Mouse (Mus musculus): ENCODE data around the gene Prss46. TPM values are rescaled to one million over a fixed set of nuclear protein-coding genes. Genes with fewer than 3 reads are reported as not detected.

Prss46 gene
- polyA plus RNA-seq (2014; fragmentation: Illumina TruSeq; extraction: RNeasy Lipid Tissue Mini Kit (QIAGEN cat#74804)) = not detected

DNA sequence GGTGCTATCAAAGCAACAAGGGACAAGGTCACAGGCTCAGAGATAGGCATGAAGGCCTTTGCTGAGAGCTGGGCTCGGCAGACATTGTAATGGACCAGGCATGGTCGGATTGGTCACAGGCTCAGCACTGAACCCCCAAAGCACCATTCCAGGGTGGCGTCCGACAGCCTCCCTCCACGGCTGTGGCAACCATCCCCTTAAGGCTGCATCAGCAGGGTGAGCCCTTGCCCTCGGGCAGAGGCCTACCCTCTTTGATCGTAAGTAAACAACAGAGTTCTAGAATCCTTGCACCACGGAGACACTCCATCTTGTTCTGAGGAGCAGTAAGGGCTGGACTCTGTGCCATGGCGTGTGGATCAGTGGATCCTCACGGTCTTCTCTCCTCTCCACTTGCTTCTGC lies at the start of gene Prss46:
TSS of gene Prss46 (plus strand) at position 301 of the 400 bp plus-strand sequence.

DNA sequence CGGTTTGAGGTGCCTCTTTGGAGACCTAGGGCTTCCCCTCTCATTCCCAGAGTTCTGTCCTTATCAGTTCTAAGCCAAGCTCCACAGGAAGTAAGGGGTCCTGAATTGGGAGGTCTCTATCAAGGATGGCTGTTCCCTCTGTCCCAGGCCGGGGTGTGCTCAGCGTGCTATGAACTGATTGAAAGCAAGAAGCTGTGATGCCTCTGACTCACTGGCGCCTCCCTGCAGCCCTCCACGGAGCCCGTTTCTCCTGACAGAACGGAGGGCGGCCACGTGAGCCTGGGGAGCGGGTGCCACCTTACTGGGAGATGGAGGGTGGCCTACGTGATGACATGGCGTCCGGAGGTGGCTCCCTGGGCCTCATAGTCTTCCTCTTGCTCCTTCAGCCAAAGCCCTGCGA lies 46.4 kb upstream of the Prss46 start, which contains the start of gene Prss42:
TSS of gene Prss42 (plus strand) at position 301 of the 400 bp plus-strand sequence.

DNA sequence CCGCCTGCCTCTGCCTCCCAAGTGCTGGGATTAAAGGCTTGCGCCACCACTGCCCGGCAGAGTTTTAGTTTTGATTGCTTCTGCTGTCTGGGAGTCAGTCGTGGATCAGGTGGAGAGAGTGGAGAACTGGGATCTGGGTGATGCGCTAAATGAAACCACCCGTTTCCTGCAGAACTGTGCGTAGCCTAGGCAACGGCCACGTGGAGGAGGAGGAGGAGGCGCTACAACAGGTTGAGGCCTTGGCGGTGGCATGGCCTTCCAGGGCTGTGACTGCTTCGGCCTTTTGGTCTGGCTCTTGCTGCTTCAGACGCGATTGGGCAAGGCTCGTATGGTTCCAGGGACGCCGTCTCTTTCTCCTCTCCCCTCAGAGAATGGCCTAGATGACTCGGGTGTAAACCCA lies 30.5 kb upstream of the Prss46 start, which contains the start of gene Prss44:
TSS of gene Prss44 (plus strand) at position 206 of the 400 bp plus-strand sequence.

DNA sequence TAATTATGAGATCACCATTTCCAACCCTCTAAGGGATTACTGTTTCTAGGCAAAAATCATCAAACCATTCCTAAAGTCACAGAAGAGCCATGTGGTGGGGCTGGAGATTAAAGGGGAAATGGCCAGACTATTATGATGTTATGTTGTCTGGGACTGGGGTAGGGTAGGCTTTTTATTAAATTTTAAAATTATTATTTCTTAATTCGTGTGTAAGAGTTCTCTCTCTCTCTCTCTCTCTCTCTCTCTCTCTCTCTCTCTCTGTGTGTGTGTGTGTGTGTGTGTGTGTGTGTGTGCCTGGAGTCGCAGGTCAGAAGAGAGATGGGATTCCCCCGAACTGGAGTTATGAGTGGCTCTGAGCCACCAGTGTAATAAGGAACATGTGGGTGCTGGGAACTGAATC lies 17.9 kb upstream of the Prss46 start, which contains the start of gene Prss43:
TSS of gene Prss43 (plus strand) at position 301 of the 400 bp plus-strand sequence.

DNA sequence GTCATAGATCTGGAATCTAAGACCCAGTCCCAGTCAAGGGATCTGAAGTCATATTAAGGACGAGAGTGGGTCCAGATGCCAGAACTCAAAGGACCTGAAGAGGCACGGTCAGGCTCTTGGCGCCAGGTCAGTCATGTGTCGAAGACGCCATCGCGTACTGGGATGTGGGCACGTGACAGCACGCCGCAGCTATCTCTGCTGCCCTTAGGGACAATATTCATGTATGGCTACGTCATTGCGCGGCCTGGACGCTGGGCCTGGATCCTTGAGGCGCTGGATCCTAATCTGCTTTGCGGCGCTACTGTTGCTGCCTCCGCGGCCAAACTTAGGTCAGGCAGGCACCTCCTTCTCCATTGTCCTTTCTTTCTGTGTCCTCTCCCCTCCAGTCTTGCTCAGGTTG lies 9.9 kb upstream of the Prss46 start, which contains the start of gene Prss45:
TSS of gene Prss45 (plus strand) at position 178 of the 400 bp plus-strand sequence.

DNA sequence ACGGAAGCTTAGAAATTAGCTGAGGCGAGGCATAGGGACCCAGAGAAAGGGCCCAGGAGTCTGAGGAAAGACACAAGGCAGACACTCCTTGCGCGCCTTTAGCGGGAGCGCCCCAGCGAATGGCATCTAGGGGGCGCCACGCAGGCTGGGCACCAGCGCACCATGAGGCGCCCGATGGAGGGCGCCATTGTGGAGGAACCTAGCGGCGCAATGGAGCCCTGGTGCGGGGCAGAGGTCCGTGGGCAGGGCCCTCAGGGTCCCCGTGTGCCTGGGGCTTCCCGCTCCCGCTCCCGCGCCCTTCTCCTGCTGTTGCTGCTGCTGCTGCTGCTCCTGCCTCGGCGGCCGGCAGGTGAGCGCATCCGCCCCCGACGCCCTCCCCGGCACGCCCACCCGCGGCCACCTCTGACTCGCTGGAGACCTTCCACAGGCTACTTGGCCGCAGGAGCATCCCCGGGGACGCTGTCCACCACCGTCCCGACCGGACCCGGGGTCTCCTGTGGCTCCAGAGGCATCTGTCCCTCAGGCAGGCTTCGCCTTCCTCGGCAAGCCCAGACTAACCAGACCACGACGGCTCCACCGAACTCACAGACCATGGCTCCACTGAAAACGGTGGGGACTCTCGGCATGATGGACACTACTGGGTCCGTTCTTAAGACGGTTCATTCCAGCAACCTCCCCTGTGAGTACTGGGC lies 13.6 kb downstream of the Prss46 start, which contains the start of gene Prss50:
TSS of gene Prss50 (plus strand) at position 187 of the 692 bp plus-strand sequence.

DNA sequence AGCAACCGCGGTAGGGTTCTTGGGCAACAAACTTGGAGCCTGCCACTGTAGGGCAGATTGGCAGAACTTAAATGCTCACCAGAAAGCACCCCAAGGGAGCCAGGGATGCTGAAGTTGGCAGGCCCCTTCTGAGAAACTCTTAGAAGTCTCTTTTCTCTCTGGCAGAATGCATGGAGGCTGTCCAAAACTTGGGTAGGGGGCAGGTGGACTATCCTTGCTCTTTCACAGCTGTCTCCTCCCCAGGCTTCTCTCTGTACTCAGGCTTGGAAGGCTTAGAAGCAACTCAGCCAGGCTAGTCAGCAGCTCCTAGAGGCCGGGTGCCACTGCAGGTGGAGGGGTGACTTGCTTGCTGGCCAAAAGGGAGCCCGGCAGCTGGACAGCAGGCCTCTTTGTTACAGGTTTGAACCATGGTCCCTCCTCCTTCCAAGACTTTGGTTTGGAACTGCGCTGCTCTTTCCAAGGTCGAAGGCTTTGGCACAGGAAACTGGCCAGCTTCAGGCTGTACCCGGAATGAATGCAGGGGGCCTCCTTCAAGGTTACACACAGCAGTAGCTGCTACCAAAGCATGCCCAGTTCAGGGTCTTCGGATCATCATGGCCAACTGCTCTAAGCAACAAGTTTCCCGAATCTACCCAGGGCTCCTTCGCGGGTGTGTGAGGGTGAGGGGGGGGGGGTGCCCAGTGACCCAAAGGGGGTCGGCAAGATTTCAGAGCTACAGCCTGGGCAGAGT lies 35.0 kb downstream of the Prss46 start, which contains the start of gene Als2cl:
TSS of gene Als2cl (plus strand) at position 680 of the 730 bp plus-strand sequence.

DNA sequence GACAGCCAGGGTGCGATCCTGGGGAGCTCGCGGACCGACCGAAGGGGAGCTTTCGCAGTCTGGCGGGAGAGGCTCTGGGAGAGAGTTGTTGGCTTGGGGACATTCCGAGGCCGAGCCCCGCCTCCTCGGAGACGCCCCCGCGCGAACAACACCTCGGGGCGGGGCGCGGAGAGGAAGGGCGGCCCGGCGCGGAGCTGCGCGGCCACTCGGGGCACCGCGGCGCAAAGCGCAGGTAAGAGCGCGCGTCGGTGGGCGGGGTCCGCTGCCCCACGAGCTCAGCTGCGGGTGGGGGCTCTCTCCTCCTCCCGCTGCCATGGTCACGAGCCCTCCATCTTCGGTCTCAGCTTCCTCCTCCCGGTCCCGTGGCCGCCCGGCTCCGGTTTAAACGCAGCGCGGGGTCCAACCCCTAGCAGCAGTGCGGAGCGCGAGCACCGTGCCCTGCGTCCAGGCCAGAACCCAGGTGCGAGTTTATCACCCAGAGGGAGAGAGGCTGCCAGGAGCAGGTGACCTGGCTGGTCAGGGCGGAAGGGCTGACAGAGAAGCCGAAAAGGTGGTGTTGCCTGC lies 35.8 kb downstream of the Prss46 start, which contains the start of gene Tmie:
TSS of gene Tmie (minus strand) at position 116 of the 564 bp plus-strand sequence.

Other genes with a start within 250 kb of the Prss46 start
- gene Nradd, start 220.1 kb upstream of the Prss46 start, polyA plus RNA-seq (2014; fragmentation: Illumina TruSeq; extraction: RNeasy Lipid Tissue Mini Kit (QIAGEN cat#74804)) = not detected
- gene Nbeal2, start 190.3 kb upstream of the Prss46 start, polyA plus RNA-seq (2014; fragmentation: Illumina TruSeq; extraction: RNeasy Lipid Tissue Mini Kit (QIAGEN cat#74804)) = not detected
- not detected for gene Ccdc12, start 188.0 kb upstream of the Prss46 start, polyA plus RNA-seq (2014; fragmentation: Illumina TruSeq; extraction: RNeasy Lipid Tissue Mini Kit (QIAGEN cat#74804))
- not detected for gene Myl3, start 102.6 kb upstream of the Prss46 start, polyA plus RNA-seq (2014; fragmentation: Illumina TruSeq; extraction: RNeasy Lipid Tissue Mini Kit (QIAGEN cat#74804))
- gene Pth1r, start 97.4 kb upstream of the Prss46 start, polyA plus RNA-seq (2014; fragmentation: Illumina TruSeq; extraction: RNeasy Lipid Tissue Mini Kit (QIAGEN cat#74804)) = 0.20 TPM
- gene Prss42, start 46.3 kb upstream of the Prss46 start, polyA plus RNA-seq (2014; fragmentation: Illumina TruSeq; extraction: RNeasy Lipid Tissue Mini Kit (QIAGEN cat#74804)) = not detected
- not detected for gene Prss44, start 30.5 kb upstream of the Prss46 start, polyA plus RNA-seq (2014; fragmentation: Illumina TruSeq; extraction: RNeasy Lipid Tissue Mini Kit (QIAGEN cat#74804))
- gene Prss43, start 17.8 kb upstream of the Prss46 start, polyA plus RNA-seq (2014; fragmentation: Illumina TruSeq; extraction: RNeasy Lipid Tissue Mini Kit (QIAGEN cat#74804)) = not detected
- gene Prss45, start 9.9 kb upstream of the Prss46 start, polyA plus RNA-seq (2014; fragmentation: Illumina TruSeq; extraction: RNeasy Lipid Tissue Mini Kit (QIAGEN cat#74804)) = not detected
- gene Prss50, start 13.5 kb downstream of the Prss46 start, polyA plus RNA-seq (2014; fragmentation: Illumina TruSeq; extraction: RNeasy Lipid Tissue Mini Kit (QIAGEN cat#74804)) = not detected
- 1.5 TPM for gene Als2cl, start 35.4 kb downstream of the Prss46 start, polyA plus RNA-seq (2014; fragmentation: Illumina TruSeq; extraction: RNeasy Lipid Tissue Mini Kit (QIAGEN cat#74804))
- 2.9 TPM for gene Tmie, start 35.6 kb downstream of the Prss46 start, polyA plus RNA-seq (2014; fragmentation: Illumina TruSeq; extraction: RNeasy Lipid Tissue Mini Kit (QIAGEN cat#74804))
- gene Fam240a, start 72.4 kb downstream of the Prss46 start, polyA plus RNA-seq (2014; fragmentation: Illumina TruSeq; extraction: RNeasy Lipid Tissue Mini Kit (QIAGEN cat#74804)) = not detected
- gene Tdgf1, start 101.7 kb downstream of the Prss46 start, polyA plus RNA-seq (2014; fragmentation: Illumina TruSeq; extraction: RNeasy Lipid Tissue Mini Kit (QIAGEN cat#74804)) = 8.8 TPM
- gene Lrrc2, start 107.0 kb downstream of the Prss46 start, polyA plus RNA-seq (2014; fragmentation: Illumina TruSeq; extraction: RNeasy Lipid Tissue Mini Kit (QIAGEN cat#74804)) = 47.9 TPM
- 0.23 TPM for gene Rtp3, start 146.1 kb downstream of the Prss46 start, polyA plus RNA-seq (2014; fragmentation: Illumina TruSeq; extraction: RNeasy Lipid Tissue Mini Kit (QIAGEN cat#74804))
- gene Ltf, start 174.8 kb downstream of the Prss46 start, polyA plus RNA-seq (2014; fragmentation: Illumina TruSeq; extraction: RNeasy Lipid Tissue Mini Kit (QIAGEN cat#74804)) = 14.5 TPM
- 3.1 TPM for gene Ccrl2, start 213.0 kb downstream of the Prss46 start, polyA plus RNA-seq (2014; fragmentation: Illumina TruSeq; extraction: RNeasy Lipid Tissue Mini Kit (QIAGEN cat#74804))